Mouse (Mus musculus) E14TG2a.4 (cell line): ENCODE measurements at regions not wholly inside any gene's neighbourhood (a gene's known extent, or its start where the extent isn't known, plus 50 kb on each side); places are given as distances from the start of the nearest gene placed in this dataset.

Source experiments
- H3K27me3 ChIP-seq: 2 replicates; pipeline ENCODE4 v1.6.1; 2014; ENCODE audit warnings: low read length, control low read depth; ENCODE audit not compliant: insufficient read depth
- H3K36me3 ChIP-seq: 2 replicates; pipeline ENCODE4 v1.6.1; 2014; ENCODE audit warnings: low read length, control low read depth; ENCODE audit not compliant: insufficient read depth
- H3K4me1 ChIP-seq: replicated peaks from 2 replicates; pipeline ENCODE4 v1.6.1; 2014; ENCODE audit warnings: low read depth, low read length, control low read depth
- H3K4me3 ChIP-seq: replicated peaks from 2 replicates; pipeline ENCODE4 v1.5.1; 2014; ENCODE audit warnings: mild to moderate bottlenecking, low read length
- H3K9me3 ChIP-seq: 2 replicates; pipeline ENCODE4 v1.6.1; 2014; ENCODE audit warnings: low read length, control low read depth
- CTCF ChIP-seq: conservative IDR thresholded peaks from 2 replicates; pipeline ENCODE4 v1.5.1; 2014; ENCODE audit warnings: low read length
- NANOG ChIP-seq: IDR thresholded peaks from 2 replicates; pipeline ENCODE4 v1.6.1; 2014; ENCODE audit warnings: borderline replicate concordance, low read length, mixed read lengths
- POU5F1 ChIP-seq: IDR thresholded peaks from 2 replicates; pipeline ENCODE4 v1.6.1; 2014; ENCODE audit warnings: low read length, borderline replicate concordance

DNA sequence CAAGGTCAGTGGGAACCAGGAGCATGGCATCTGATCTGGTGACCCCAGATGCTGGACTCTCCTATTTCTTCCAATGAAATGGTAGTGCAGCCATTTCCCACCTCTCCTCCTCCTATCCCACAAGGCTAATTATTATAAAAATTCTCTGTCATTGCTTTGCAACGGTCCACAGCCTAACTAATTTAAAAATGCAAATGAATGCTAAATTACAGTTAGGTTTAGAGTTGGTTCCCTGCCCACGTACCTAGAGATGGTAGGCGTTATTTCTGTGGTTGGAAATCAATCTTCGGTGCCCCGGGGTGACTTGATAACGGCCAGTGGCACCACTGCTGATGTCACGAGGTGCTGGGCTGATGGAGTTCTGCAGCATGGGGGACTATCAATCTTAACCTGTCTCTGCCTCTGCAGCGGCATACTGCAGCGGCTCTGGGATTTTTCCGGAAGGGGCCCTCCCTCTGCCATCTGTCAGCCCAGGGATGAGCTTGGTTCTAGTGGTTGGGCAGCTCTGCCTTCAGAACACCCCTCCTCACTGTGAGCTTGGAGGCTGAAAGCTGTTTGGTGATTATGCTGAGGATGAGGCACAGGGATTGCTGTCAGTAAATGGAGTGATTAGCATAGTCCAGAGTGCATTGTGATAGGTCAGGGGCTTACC, 66.5 kb downstream of the Nmur2 start:
- no peak overlapping the region for H3K4me3 ChIP-seq
- H3K27me3 ChIP-seq: no peaks in the 10 kb centered on the region
- no peaks in the 10 kb centered on the region for H3K4me1 ChIP-seq
- no peaks in the 10 kb centered on the region for H3K36me3 ChIP-seq
- H3K9me3 ChIP-seq: no peaks in the 10 kb centered on the region
- no peak for TF ChIP-seq POU5F1
- TF ChIP-seq NANOG: no peak
- no peak for TF ChIP-seq CTCF

DNA sequence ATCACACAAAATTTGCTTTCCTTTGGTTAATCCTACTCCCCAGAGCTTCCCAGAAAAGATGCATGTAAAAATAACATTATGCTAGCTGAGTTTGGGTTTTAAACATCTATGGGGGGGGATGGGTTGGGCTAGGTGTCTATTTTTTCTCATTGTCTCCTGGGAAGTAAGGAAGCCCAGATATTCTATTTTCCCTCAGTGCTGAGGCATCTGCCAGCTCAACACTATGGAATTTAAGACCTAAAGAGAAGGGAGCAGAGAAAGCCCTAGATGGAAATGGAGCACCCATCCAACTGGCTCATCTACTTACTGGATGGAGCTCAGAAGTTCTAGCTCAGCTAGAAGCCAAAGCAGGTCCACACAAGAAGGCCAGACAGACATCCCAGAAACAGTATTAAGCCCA, 74.2 kb downstream of the Nmur2 start:
- no peaks in the 10 kb centered on the region for H3K27me3 ChIP-seq
- 0 out of 2 replicates have a peak, but pooled peaks cover 6% of the 10 kb centered on the region for H3K9me3 ChIP-seq
- H3K4me1 ChIP-seq: no peaks in the 10 kb centered on the region
- no peak overlapping the region for H3K4me3 ChIP-seq
- no peaks in the 10 kb centered on the region for H3K36me3 ChIP-seq
- TF ChIP-seq NANOG (no peak), POU5F1 (no peak), CTCF (no peak)

DNA sequence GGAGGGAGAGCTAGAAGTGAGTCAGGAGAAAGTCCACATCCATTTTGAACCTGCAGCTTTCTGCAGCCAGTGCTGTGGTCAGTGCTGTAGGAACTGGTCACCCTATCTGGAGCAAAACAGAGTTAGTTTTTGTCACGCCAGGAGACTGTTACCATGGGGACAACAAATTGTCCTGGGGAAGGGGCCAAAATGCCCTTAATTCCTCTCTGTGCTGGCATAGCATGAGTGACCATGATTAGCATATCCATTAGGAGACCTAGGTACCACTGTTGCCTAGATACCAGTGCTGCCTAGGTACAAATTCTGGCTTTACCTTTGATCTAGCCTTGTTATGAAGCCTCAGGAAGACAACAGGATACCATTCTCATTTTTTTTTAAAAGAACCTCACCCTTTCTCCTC, 82.4 kb downstream of the Nmur2 start:
- Histone ChIP-seq H3K36me3 (no peaks in the 10 kb centered on the region), H3K4me1 (peaks cover 38% of the 10 kb centered on the region), H3K27me3 (no peaks in the 10 kb centered on the region), H3K9me3 (no peaks in the 10 kb centered on the region; the same call in 1 of the 2 replicates), H3K4me3 (no peak overlapping the region)
- TF ChIP-seq NANOG: no peak
- TF ChIP-seq CTCF: no peak
- no peak for TF ChIP-seq POU5F1

DNA sequence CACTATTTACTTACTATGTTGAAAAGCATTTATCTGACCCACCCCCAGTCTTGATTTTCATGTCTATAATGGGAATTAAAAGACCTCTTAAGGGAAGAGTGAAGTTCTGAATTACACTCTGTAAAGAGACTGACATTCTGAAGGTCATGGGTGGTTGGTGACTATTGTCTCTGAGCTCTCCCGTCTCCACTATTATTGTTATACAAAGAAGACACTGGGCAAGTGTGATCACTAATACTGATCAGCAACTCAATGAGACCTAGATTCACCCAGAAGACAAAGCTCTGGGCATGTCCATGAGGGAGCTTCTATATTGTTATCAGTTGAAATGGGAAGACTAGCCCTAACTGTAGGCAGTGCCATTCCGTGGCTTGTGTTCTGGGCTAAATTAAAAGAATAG, 83.5 kb downstream of the Nmur2 start:
- peaks cover 46% of the 10 kb centered on the region for H3K4me1 ChIP-seq
- H3K27me3 ChIP-seq: no peaks in the 10 kb centered on the region
- TF ChIP-seq CTCF: no peak
- TF ChIP-seq POU5F1: no peak
- TF ChIP-seq NANOG: peak; percentile 86
- H3K9me3 ChIP-seq: no peaks in the 10 kb centered on the region; the same call in 1 of the 2 replicates
- H3K36me3 ChIP-seq: no peaks in the 10 kb centered on the region
- no peak overlapping the region for H3K4me3 ChIP-seq

DNA sequence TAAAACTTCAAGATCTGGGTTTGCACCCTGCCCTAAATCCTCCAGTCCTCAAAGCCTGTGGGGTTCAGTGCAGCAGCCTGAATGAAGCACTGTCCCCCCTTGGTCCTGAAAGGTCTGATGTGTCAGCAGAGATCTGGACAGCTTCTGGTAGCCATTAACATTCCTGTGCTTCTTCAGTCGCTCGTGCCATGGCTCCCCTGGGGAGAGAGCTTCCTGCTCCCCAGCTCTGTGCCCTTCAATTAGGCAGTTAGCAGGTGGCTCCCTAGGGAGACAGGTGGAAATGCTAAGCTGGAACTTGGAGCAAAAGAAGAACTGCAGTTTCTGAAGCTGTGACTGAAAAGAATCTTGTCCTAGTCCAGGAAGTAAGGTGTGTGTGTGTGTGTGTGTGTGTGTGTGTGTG, 87.1 kb downstream of the Nmur2 start:
- no peak for TF ChIP-seq CTCF
- TF ChIP-seq NANOG: no peak
- no peak for TF ChIP-seq POU5F1
- H3K36me3 ChIP-seq: no peaks in the 10 kb centered on the region
- H3K4me1 ChIP-seq: peaks cover 67% of the 10 kb centered on the region
- H3K27me3 ChIP-seq: no peaks in the 10 kb centered on the region
- no peak overlapping the region for H3K4me3 ChIP-seq
- H3K9me3 ChIP-seq: no peaks in the 10 kb centered on the region

DNA sequence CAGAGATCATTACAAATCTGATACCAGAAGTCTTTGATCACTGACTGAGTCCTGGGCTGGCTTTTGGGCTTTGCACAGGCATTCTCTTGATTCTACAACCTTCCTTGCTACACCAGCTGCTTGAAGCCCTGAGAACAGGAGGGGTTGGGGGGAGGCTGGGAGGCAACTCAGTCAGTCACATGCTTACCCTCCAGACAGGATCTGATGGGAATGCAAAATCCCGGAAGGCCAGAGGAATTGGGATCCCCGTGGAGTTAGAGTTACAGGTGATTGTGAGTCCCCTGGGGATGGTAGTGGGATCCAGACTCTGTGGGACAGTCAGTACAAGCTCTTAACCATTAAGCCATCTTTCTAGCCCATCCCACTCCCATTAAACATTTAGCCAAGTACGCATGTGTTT, 91.2 kb downstream of the Nmur2 start:
- no peaks in the 10 kb centered on the region for H3K36me3 ChIP-seq
- no peaks in the 10 kb centered on the region for H3K27me3 ChIP-seq
- peaks cover 87% of the 10 kb centered on the region for H3K4me1 ChIP-seq
- TF ChIP-seq CTCF: no peak
- no peak for TF ChIP-seq NANOG
- no peak for TF ChIP-seq POU5F1
- no peak overlapping the region for H3K4me3 ChIP-seq
- peaks cover 3% of the 10 kb centered on the region; the same call in 1 of the 2 replicates for H3K9me3 ChIP-seq

DNA sequence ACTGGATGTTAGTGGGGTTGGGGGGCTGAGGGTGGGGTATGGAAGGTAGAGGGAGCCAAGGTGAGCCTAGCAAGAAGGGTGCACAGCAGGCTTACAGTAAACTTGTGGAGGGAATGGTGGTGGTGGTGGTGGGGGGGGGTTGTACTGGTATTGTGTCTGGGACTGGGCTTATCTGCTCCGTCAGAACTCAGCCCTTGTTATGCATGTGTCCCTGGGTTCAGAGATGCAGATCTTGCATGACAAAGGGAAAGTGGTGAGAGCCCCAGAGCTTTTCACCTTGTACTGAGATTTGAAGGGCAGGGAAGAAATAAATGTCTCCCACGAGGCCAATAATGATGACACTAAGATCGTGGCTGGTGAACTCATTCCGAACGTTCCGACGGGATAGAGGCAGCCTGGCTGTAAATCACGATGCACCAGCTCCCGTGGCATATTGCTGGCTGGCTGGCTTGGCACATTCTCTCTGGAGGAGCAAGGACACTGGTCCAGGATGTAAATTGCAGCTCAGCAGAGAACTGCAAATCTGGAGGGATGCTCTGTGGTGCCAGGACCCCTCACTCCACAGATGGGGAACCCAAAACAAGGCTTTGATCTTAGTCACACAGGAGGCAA, 94.1 kb downstream of the Nmur2 start:
- TF ChIP-seq CTCF (no peak), POU5F1 (peak; percentile 99), NANOG (peak; percentile 41; the same call in 1 of the 2 replicates)
- Histone ChIP-seq H3K4me3 (no peak overlapping the region), H3K4me1 (peaks cover 70% of the 10 kb centered on the region), H3K27me3 (no peaks in the 10 kb centered on the region), H3K9me3 (peaks cover 13% of the 10 kb centered on the region; the same call in 1 of the 2 replicates), H3K36me3 (no peaks in the 10 kb centered on the region)

DNA sequence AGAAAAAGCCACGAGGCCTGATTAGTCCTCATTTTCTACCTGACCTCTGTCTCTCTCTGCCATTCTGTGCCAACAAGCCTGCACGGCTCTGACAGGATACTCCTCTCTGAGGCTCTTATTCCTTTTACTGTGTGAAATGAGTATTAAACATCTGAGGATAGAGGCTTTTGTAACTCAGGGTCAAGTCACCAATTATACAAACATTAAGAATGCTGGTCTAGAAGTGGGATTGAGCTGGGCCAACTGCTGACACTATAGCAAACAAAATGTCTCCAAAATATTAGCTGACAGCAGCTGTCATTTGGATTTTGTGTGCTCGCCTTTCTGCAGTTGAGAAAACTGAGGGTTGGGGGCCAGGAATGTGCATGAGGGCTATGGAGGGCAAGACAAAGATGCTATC, 94.8 kb downstream of the Nmur2 start:
- H3K4me3 ChIP-seq: no peak overlapping the region
- H3K36me3 ChIP-seq: no peaks in the 10 kb centered on the region
- peaks cover 67% of the 10 kb centered on the region for H3K4me1 ChIP-seq
- H3K9me3 ChIP-seq: peaks cover 13% of the 10 kb centered on the region; the same call in 1 of the 2 replicates
- no peak for TF ChIP-seq CTCF
- no peaks in the 10 kb centered on the region for H3K27me3 ChIP-seq
